Mouse (Mus musculus) stomach, postnatal 0 days (tissue): ENCODE measurements at regions not wholly inside any gene's neighbourhood (a gene's known extent, or its start where the extent isn't known, plus 50 kb on each side); places are given as distances from the start of the nearest gene placed in this dataset.

Experiments
- CTCF ChIP-seq: IDR thresholded peaks from 2 replicates; pipeline ENCODE4 v1.5.1; 2016; ENCODE audit warnings: antibody characterized with exemption, low read depth, mild to moderate bottlenecking, moderate library complexity
- EP300 ChIP-seq: optimal IDR thresholded peaks from 2 replicates; pipeline ENCODE3; 2016; ENCODE audit warnings: antibody characterized with exemption

DNA sequence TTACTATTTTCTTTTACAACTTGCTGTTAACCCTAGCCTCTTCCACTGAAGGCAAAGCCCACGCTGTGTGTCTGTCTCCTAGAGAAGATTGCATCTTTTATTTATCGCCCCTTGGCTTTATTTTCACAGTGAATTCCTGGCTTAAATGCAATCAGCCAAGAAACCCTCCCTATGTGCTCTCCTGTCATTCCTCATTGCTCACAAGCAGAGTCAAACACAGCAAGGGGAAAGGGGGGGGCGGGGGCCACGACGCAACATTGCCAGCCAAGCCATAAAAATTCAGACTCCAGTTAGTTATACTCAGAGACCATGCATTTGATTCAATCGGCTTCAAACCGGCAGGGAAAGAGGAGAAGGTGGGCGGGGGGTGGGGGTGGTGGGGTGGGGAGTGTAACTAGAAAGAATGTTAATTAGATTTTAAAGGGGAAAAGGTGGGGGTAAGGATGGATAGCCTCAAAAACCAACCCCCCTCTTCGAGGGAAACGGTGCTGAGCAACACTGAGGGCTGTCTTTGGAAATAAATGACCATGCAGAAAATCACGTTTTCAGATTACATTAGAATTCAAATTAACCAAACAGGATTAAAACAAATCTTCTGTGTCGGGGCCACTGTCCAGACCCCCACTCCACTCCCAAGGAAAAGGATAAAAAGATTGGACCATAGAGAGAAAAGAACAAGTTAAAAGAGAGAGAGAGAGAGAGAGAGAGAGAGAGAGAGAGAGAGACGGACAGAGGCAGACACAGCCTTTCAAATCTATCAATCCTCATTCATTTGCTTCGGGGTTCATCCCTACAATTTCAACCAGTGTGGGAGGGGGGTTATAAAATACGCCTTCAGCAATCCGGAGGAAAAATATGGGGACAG, 156.6 kb upstream of the Smim15 start:
- no peak for TF ChIP-seq CTCF
- no peak for TF ChIP-seq EP300
